Mouse (Mus musculus) embryonic fibroblast, embryonic 13.5 days (primary cell): ENCODE data around the gene Abhd14a. TPM values are rescaled to one million over a fixed set of nuclear protein-coding genes. Genes with fewer than 3 reads are reported as not detected.

ENCODE experiments used
- H3K27ac ChIP-seq: 2 replicates; pipeline ENCODE4 v1.5.1; 2012; ENCODE audit warnings: low read length, control low read depth, inconsistent platforms; ENCODE audit not compliant: insufficient read depth
- H3K4me1 ChIP-seq: 2 replicates; pipeline ENCODE4 v1.6.1; 2011; ENCODE audit warnings: low read length; ENCODE audit not compliant: control insufficient read depth, insufficient read depth
- H3K4me3 ChIP-seq: 2 replicates; pipeline ENCODE4 v1.5.1; 2011; ENCODE audit warnings: mild to moderate bottlenecking, control low read depth, low read length; ENCODE audit not compliant: insufficient read depth
- CTCF ChIP-seq: IDR thresholded peaks from 2 replicates; pipeline ENCODE4 v1.5.1; 2011; ENCODE audit warnings: mild to moderate bottlenecking, control low read depth, low read length, moderate library complexity, borderline replicate concordance; ENCODE audit not compliant: insufficient read depth
- POLR2A ChIP-seq: IDR thresholded peaks from 2 replicates; pipeline ENCODE4 v1.6.1; 2011; ENCODE audit warnings: low read depth, mild to moderate bottlenecking, control low read depth, low read length, moderate library complexity
- polyA plus RNA-seq: library from polyadenylated mRNA; stranded (reverse); fragments of >200 nt; gene quantifications from 2 replicates; pipeline ENCODE4 v1.2.4, GENCODE M21; 2011; ENCODE audit warnings: low read depth; ENCODE audit not compliant: missing spikeins, insufficient read length

The Abhd14a gene
- polyA plus RNA-seq, 1 experiment: 29.7 TPM

DNA sequence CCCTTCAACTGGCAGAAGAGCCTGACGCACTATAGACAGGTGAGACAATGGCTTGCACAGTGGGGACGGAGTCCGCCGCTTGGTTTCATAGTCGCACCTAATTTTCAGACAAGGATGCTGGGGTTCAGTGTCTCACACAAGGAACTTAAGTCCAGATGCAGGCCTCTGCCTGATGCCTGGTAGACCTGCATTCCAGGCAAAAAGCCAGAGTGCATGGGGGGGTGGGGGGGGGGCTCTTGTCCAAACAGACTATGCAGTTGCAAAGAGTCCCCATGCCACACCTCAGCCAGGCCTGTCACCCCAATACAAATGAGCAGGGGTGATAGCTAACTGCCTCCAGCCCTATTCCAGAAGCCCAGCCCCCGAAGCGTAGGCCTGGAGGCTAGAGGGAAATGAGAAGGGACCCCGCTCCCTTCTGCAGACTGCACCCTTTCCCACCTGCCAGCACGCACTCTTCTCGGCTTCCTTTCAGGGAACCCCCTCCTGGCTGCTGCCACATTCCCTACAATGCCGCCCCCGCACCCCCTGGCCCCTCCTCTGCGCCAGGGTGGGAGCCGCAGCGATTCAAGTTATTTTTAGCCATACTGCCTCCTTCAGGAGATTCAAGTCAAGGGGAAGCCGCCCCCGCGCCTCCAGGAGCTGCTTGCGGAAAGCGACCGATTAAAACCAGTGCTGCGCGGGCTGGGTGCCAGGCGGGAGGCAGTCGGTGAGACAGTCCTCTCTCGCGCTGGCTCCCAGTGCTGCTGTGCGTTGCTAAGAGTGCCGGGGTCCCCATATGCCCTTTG is 29.4 kb downstream of the Abhd14a start:
- H3K4me3 ChIP-seq: no peak overlapping the region

DNA sequence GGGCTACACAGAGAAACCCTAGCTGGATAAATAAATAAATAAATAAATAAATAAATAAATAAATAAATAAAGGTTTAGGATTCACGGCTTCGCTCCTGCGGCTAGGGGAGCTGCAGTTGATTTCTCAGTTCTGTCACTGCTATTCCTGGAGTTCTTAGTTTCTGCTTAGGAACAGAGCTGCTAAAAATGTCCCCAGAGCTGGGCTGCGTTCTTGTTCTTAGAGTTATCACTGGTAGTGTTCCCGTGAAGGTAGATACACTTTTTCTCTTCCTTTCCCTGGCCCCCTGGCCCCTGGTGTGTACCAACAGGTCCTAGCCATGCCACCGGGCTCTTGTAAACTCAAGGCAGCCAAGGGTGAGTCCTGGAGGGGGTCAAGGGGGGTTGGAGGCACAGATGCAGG is 30.7 kb downstream of the Abhd14a start:
- peaks cover 22% of the 10 kb centered on the region for H3K4me1 ChIP-seq
- H3K27ac ChIP-seq: no peak overlapping the region
- H3K4me3 ChIP-seq: no peak overlapping the region
- TF ChIP-seq POLR2A (no peak), CTCF (no peak)

More for the DNA sequence above, 29.4 kb downstream of the Abhd14a start:
- Histone ChIP-seq H3K4me1 (peaks cover 14% of the 10 kb centered on the region), H3K27ac (no peak overlapping the region)
- TF ChIP-seq POLR2A: peak; percentile 34; the same call in 1 of the 2 replicates
- TF ChIP-seq CTCF: no peak

DNA sequence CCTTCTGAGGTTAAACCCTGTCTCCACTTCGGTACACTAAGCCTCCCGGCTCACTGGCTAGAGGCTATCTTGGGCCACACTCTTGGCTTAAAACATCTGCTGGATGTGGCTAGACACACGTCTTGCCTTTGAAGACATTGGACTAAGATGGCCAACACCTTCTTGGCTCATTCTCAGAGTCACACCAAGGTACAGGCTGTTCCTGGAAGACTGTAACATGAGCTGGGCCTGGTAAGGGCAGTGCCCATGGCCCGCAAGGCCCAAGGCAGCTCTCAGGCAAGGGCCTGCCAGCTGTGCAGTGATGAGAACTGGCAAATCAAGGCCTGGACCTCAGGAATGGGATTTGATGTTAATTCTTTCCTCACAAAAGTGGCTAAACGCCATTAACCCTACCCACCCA is 33.9 kb downstream of the Abhd14a start:
- peaks cover 13% of the 10 kb centered on the region for H3K4me1 ChIP-seq
- no peak for TF ChIP-seq CTCF
- TF ChIP-seq POLR2A: no peak
- no peak overlapping the region for H3K27ac ChIP-seq
- H3K4me3 ChIP-seq: no peak overlapping the region

DNA sequence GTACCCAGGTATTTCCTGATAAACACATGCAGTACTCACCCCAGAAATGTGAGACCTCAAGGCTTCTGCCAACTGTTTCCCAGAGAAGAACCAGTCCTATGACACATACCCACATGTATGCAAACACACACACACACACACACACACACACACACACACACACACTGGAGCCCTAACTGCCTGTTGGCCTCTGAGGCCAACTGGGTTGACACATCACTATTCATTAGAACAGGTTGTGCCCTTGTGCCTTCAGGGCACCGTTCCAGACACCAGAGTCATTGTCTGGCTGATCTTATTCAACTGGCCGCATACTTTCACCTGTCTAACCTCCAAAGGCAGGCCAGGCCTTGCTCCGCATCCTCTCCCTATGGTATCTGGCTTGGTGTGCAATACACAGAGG is 35.3 kb downstream of the Abhd14a start:
- no peak for TF ChIP-seq CTCF
- no peak for TF ChIP-seq POLR2A
- no peak overlapping the region for H3K27ac ChIP-seq
- no peak overlapping the region for H3K4me3 ChIP-seq
- H3K4me1 ChIP-seq: peaks cover 8% of the 10 kb centered on the region; the same call in 1 of the 2 replicates

DNA sequence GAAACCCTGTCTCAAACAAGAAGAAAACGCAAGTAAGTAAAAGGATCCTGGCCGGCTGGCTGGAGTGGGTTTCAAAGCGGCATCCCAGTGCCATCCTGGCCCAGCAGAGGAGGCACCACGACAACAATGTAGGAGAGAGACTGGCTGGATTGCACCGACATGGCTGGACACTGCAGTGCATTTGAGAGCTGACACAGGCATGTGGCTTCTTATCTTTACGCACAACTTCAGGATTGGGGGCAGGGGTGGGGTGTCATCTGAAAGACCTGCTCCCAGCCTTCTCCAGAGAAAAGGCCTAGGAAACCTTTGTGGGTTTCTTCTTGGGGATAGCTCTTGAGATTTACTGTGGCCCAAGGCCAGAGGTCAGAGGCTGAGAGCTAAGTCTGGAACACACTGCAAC is 35.7 kb downstream of the Abhd14a start:
- Histone ChIP-seq H3K4me3 (no peak overlapping the region), H3K27ac (no peak overlapping the region), H3K4me1 (peaks cover 8% of the 10 kb centered on the region; the same call in 1 of the 2 replicates)
- TF ChIP-seq POLR2A (no peak), CTCF (no peak)

DNA sequence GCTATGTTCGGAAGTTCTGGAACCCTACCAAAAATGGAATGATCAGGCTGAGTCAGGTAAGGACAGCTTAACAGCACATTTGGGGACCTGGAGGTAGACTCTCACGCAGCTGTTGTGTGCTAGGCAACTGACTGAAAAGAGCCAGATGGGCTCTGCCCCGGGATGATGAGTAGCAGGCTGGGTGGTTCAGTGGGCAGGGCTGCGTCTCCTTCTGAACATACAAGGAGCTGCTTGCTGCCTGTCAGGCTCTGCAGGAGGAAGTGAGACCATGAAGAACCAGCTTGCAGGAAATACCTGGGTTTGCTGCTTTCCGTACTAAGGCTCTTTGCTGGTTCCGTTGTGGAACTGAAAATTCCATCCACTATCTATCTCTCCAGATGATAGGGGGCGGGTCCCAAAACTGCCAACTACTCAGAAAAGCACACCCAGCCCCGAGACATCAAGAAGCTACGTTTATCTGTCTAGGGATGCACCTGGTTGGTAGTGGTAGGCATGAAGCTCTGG is 36.3 kb downstream of the Abhd14a start:
- no peak for TF ChIP-seq POLR2A
- TF ChIP-seq CTCF: no peak
- H3K4me3 ChIP-seq: no peak overlapping the region
- H3K4me1 ChIP-seq: peaks cover 8% of the 10 kb centered on the region; the same call in 1 of the 2 replicates
- no peak overlapping the region for H3K27ac ChIP-seq

DNA sequence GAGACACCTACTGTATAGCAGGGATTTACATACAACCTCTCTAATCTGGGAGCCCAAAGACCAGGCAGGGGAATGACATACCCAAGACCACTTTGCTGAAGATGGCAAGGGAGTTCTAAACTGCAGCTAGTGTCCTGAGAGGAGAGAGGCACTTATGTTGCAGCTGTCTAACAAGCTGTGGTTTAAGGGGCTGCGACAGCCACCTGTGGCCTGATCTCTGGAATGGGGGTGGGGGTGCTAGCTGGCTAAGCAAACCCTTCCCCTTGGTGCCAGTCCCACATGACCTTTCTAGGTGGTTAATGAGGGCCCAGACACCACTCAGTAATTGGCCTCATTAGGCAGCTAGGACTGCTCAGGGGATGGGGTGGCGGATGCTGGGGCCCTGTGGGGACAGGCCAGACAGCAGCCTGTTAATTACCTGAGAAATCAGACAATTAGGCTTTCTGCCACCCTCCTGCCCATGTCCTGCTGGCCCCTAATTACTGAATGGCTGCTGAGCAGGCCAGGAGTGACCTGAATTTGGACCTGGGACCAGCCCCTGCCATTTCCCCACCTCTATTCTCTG is 37.3 kb downstream of the Abhd14a start:
- no peak for TF ChIP-seq POLR2A
- no peak for TF ChIP-seq CTCF
- no peak overlapping the region for H3K27ac ChIP-seq
- no peak overlapping the region for H3K4me3 ChIP-seq
- peaks cover 8% of the 10 kb centered on the region; the same call in 1 of the 2 replicates for H3K4me1 ChIP-seq

DNA sequence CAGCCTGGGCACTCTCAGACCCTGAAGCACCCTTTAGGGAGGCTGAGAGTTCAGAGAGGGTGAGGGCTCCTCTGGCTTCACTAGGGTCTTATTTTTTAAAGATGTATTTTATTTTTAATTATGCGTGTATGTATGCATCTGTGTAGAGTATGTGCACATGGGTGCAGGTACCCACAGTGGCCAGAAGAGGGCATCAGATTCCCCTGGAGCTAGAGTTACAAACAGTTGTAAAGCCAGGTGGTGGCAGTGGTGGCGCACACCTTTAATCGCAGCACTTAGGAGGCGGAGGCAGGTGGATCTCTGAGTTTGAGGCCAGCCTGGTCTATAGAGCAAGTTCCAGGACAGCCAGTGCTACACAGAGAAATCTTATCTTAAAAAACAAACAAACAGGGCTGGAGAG is 38.4 kb downstream of the Abhd14a start:
- Histone ChIP-seq H3K27ac (no peak overlapping the region), H3K4me1 (peaks cover 8% of the 10 kb centered on the region; the same call in 1 of the 2 replicates), H3K4me3 (no peak overlapping the region)
- TF ChIP-seq POLR2A: no peak
- TF ChIP-seq CTCF: no peak

DNA sequence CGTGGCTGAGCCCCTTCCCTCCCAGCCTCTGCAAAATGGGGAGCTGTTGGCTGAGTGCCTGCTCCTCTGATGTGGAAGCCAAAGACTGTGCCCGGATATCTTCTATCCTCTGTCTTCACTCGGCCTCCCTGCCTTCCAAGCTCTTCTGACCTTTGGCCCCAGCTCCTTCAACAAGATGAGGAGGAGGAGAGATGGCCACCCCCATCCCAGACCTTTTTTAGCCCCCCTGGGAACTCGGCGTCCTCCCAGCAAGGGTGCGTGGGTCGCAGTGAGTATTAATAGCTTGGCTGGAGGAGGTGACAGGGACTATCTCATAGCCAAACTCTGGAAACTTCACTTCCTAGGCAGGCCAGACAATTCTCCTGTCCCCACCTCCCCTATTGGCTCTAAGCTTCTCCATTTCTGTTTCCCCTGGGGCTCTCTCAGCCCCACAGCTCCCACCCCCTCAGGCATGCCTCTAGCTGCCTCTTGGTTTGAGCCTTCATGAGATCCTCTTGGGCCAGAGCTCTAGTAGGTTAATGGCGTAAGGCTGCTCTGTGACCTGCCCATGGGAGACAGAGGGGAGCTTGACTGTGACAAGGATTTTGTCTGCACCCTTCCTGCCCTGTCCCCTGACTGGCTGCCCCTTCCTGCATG is 40.9 kb downstream of the Abhd14a start:
- H3K4me1 ChIP-seq: peaks cover 2% of the 10 kb centered on the region; the same call in 1 of the 2 replicates

More for the DNA sequence above, 40.9 kb downstream of the Abhd14a start:
- H3K27ac ChIP-seq: no peak overlapping the region
- no peak overlapping the region for H3K4me3 ChIP-seq
- no peak for TF ChIP-seq CTCF
- no peak for TF ChIP-seq POLR2A
